Mouse (Mus musculus): ENCODE measurements at regions not wholly inside any gene's neighbourhood (a gene's known extent, or its start where the extent isn't known, plus 50 kb on each side); places are given as distances from the start of the nearest gene placed in this dataset.
A peak's percentile ranks its signal among the peaks of the same experiment; 100 is the strongest.

DNA sequence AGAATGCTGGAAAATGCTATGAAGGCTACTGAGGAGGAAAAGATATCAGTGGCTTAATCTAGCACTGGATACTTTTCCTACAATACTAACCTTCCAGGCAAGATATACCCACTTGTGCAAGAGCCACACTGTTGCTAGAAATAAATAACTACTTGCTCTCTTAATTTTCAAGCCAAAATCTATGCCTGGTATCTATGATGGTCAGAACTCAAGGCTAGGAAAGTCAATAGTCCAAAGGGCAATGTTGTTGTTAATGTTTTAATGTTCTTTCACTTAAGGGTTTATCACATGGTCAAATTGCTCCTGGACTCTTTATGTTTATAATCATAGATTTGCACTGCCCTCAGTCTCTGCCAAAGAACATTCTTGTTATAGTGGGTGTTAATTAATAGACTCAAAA, 533.5 kb downstream of the Kcnj2 start:
- no peak for DNase-seq

- no peak for DNase-seq
Observed at GRCm38 (mm10) chr11:111605146-111605545, 539.2 kb downstream of the Kcnj2 start.

DNA sequence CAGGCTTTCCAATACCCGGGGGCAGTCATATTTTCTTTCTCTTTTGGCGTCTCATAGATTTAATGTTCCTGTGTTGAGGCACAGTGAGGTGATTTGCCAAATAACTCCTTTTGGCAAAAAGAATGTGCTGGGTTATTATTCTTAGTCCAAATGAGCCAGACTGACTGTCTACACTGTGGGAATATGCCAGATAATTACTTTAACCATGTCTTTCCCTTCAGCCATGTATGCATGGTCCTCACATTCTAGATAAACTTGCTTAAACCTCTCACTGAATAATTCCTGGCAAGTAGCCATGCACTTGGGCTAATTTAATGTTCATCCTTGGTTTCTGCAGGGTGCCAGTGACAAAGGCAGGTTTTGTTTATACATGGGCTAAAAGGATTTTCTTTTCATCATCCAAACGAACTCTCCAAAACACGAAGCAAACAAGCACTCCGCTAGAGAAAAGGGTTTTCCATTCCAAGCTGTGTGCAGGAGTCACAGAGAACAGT, 544.6 kb downstream of the Kcnj2 start:
- DNase-seq, result no peak

GRCm38 (mm10) chr11:111643603-111644002, 577.6 kb downstream of the Kcnj2 start:
- DNase-seq, result no peak

GRCm38 (mm10) chr11:111652882-111653281, 586.9 kb downstream of the Kcnj2 start:
- peak; percentile 9 for DNase-seq

- no peak for DNase-seq
Observed at GRCm38 (mm10) chr11:111657778-111658177, 591.8 kb downstream of the Kcnj2 start.

DNA sequence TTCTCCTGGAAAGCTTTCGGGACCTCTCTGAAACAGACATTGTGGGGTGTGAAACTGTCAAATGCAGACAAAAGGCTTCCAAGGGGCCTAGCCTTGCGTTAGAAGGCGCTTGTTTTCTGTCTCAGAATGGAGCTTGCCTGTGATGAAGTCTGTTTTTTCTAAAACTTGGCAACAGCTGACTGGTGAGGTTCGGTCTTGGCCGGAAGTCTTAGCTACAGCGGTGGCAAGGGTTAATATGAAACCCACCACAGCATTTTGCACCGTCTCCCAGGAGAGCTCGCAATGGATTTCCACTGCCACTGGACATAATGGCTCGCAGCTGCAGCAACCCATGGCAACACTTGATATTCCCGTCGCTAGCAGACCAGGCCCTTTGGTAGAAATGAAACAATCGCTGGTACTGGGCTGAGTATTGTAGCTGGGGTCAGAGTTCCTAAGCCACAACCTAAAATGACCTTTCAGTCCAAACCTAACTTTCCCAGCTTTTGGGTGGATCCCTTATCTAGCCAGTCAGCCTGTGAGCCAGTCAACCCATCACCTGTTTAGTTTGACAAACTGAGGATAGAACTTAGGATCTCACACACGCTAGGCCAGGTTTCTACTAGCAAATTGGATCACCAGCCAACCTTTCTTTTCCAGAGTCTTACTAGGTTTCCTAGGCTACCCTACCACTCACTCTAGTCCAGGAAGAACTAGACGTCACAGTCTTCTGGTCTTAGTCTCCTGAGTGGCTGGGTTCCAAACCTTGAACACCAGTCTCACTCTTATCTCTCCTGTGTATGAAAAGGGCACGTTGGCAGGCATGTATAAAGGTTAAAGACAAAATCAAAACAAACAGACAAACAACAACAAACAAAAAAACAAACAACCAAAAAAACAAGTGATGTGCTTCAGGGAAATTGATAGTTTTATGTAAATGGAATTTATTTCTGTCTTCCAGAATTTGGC, 592.7 kb downstream of the Kcnj2 start:
- DNase-seq, result no peak

DNA sequence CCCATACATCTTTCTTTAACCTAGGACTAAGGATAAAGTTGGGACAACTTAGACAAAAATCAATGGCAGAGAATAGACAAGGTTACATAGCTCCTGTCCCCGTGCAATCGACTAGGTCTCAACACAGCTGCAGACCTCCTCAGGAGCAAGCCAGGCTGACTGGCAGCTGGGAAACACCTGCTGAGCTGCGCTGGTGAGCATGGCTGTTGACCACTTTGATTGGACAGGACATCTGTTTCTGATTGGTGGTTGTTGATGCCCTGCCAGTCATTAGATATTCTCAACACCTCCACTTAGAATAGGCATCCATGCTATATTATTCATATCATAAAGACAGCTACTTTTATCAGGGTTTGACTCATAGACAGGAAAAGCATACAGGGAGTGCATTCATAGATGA, 597.3 kb downstream of the Kcnj2 start:
- no peak for DNase-seq

DNA sequence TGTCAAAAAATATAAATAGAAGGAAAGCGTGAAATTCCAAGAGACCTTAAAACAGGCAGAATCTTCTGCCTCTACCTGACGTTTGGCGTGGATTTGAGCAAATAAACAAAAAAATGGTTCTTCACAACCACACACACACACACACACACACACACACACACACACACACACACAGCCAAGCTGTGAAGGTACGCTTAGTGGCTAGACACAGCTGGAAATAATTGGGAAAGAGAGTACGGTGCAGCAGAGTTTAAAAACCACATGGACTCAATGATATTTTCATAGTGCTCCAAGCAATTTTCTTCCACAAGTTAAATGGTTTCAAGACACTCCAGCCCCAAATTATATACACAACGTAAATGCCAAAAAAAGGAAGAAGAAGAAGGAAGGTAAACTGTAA, 600.4 kb downstream of the Kcnj2 start:
- DNase-seq, result no peak

DNA sequence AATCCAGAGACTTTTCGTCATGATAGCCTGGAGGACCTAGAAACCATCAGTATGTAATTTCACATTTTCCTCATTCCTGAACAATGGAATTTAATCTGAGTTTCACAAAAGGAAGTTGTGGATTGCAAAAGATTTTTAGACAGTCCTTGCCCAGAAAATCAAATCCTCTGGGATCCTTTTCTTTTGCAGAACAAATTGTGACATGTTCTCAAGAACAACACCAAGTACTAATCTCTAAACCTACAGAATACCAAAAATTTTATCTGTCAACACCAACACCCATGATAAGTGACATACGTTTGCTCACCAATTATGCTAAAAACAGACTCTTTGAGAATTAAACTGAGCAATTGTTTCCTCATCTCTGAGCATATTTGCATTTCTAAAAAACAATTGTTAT, 605.9 kb downstream of the Kcnj2 start:
- DNase-seq, result no peak

GRCm38 (mm10) chr11:111675673-111676072, 609.7 kb downstream of the Kcnj2 start:
- no peak for DNase-seq

DNA sequence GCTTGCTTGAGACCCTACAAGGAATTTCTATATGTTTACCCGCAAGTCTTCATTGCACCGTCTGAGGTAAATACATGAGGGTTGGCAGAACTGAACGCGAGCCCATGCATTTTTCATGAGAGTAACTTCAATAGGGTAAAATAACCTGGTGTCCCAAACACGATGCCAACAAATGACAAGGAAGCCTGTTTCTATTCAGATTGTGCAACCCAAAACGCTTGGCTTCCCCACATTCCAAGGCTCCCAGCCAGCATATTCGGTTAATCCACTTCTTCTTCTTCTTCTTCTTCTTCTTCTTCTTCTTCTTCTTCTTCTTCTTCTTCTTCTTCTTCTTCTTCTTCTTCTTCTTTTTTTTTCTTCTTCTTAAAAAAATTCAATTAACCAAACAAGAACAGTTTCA, 616.4 kb downstream of the Kcnj2 start:
- DNase-seq, result no peak

GRCm38 (mm10) chr11:111683909-111684308, 617.9 kb downstream of the Kcnj2 start:
- DNase-seq, result no peak

GRCm38 (mm10) chr11:111687769-111688168, 621.8 kb downstream of the Kcnj2 start:
- no peak for DNase-seq

DNA sequence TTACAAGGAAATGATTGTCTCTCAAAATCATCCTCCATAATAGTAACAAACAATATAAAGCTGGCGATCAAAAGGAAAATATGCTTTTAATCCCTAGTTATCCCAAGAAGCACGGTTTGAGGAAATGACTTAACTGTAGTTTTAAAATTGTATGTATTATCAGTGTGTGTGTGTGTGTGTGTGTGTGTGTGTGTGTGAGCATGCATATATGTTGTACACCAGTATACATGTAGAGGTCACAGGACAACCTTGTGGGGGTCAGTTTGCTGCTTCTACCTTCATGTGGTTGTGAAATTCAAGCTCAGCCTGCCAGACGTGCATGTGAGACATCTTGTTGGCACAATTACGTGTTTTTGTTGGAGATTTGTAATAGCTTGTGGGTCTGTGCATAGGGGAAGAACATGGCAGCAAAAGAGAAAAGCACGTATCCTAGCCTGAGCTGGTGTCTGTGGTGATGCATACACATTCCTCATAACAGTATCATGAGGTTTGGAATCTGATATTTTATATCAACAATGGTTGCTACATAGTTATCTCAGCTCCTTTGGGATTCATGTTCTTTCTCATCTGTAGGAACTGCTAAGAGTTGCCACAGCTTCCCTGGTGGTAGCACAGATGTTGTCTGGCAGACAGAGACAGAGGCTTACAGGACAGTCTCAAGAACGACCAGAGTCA, 622.4 kb downstream of the Kcnj2 start:
- no peak for DNase-seq

GRCm38 (mm10) chr11:111689899-111690298, 623.9 kb downstream of the Kcnj2 start:
- DNase-seq, result no peak

GRCm38 (mm10) chr11:111691512-111691911, 625.5 kb downstream of the Kcnj2 start:
- DNase-seq, result no peak

DNA sequence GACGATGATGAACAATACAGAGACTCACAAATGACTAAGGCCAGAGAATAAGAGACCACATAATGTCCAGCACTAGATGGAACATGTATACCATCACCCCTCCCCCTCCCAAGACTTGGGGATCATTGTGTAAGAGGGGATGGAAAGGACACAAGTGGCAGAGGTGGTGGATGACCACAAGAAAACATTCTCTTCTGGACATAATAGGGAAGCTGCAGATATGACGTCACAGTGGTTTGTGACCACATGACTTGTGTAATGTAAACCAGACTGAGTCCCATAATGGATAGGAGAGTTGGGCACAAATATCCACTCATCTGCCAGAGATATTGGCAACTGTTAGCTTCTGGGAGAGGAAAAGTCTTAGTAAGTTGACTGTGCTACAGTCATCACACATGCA, 630.7 kb downstream of the Kcnj2 start:
- DNase-seq, result no peak

DNA sequence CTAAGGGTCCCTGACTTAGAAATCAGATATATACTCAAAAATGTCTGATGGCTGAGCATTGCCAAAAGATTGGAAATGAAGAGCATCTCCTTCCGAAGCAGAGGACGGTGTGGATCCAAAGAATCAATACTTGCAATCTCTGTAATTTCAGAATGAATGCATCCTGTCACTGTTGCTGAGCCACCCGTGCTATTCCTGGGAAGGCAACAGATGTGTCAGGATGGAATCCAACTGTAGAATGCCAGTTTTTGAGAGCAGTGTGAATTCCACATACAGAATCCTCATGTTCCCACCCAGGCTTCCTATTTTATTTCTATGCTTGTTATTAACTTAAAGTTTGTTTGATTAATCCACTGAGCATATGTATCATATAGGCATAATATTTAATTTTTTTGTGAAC, 633.9 kb downstream of the Kcnj2 start:
- peak; percentile 46 for DNase-seq

DNA sequence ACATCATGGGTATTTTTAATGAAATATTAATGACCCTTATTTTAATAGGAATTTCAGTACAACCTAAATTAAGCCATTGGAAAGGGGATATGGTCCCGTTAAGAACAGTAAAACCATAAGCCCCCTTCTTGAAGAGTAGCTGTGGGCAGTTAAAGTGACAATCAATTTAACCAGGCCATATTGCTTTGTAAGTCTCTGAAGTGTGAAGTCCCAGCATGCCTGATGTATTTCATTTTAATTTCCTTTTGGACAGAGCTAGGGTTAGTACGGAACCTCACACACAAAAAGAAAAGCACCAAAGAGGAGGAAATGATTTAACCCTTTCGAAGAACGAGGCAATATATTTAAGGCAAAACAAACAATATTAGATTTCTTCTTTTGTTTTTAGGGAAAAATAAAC, 640.9 kb downstream of the Kcnj2 start:
- no peak for DNase-seq

DNA sequence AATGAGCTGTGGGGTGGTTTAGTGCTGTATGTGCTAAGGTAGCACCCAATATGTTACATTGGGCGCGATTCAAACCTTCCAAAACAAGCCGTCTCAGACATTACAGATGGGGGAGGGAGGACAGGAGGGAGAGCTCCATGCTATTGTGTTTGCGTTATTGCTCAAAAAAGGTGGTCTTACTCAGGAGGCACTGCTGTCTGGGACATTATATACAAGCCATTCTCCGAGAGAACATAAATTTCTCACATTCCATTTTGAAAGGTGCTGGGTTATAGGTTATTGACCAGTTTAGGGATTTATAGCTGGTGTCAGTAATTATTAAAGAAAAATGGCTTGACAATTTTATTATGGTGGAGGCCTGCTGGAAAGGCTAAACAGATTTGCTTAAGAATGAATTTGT, 649.4 kb downstream of the Kcnj2 start:
- no peak for DNase-seq

GRCm38 (mm10) chr11:111722276-111722675, 656.3 kb downstream of the Kcnj2 start:
- DNase-seq, result no peak

GRCm38 (mm10) chr11:111728148-111728547, 662.2 kb downstream of the Kcnj2 start:
- no peak for DNase-seq

DNA sequence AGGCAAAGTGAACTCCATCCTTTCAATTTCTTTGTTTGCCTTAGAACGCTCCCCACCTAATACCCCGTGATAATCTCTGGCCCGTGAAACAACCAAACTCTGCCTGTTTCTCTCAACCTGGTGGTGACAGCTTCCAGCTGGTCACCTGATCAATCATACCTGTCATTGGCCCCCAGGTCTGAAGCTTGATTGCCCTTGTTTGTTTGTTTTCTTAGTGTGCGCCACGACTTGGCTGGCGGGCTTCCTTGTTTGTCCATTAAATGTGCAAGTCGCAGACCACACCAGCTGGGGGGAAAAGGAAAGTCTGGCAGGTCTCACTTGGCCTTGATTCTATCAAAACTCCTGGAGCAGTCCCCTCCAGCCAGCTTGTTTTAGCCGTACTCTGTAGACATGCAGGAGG, 666.1 kb downstream of the Kcnj2 start:
- no peak for DNase-seq
